Mouse (Mus musculus): ENCODE data around the gene Avp. TPM values are rescaled to one million over a fixed set of nuclear protein-coding genes. Genes with fewer than 3 reads are reported as not detected.
"Not testable (repeated sequence)": the region's sequence is repeated elsewhere in the genome, so short reads cannot be mapped to it uniquely, and the experiment has no call there.

Avp gene
- polyA plus RNA-seq, 1 experiment from 2014 or later, result not detected

GRCm38 (mm10) chr2:130583902-130584560, 1.7 kb upstream of the Avp start:
- WGBS (ENCODE audit: missing documents), result 89% methylated on average over 10 of the region's 10 CpGs
- no peaks in the 10 kb centered on the region for H3K79me2 ChIP-seq (ENCODE audit: inconsistent target)
- H3K27ac ChIP-seq, result no peak overlapping the region
- no peaks in the 10 kb centered on the region for H3K36me3 ChIP-seq (ENCODE audit: inconsistent target)
- no peak overlapping the region for H3K4me3 ChIP-seq (ENCODE audit: inconsistent target)

- no peak overlapping the region for H3K27ac ChIP-seq
- 12% methylated on average over 16 of the region's 16 CpGs for WGBS (ENCODE audit: missing documents)
- H3K4me3 ChIP-seq (ENCODE audit: inconsistent target), result no peak overlapping the region
- no peaks in the 10 kb centered on the region for H3K79me2 ChIP-seq (ENCODE audit: inconsistent target)
- no peaks in the 10 kb centered on the region for H3K36me3 ChIP-seq (ENCODE audit: inconsistent target)
Observed at GRCm38 (mm10) chr2:130581201-130581600, 1.2 kb downstream of the Avp start.

DNA sequence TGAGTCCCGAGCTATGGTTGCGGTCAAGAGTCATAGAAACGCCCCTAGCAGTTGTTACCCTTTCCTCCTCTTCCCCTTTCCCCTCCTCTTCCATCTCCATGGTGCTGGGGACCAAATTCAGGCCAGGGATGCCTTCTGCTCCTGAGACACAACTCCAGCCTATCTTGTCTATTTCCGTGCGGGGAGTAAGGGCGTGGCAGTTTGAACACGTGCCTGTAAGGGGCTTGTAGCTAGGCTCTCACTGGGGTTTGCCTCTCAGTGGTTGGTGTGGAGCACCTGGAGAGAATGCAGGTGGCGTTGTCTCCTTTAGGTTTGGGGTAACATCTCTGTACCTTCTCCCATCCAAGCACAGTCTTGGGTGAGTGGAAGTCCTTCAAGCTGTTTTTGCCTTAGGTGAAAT, 2.6 kb downstream of the Avp start:
- Histone ChIP-seq H3K4me3 (ENCODE audit: inconsistent target) (no peak overlapping the region), H3K79me2 (ENCODE audit: inconsistent target) (no peaks in the 10 kb centered on the region), H3K27ac (no peak overlapping the region), H3K36me3 (ENCODE audit: inconsistent target) (no peaks in the 10 kb centered on the region)
- 10% methylated on average over 8 of the region's 8 CpGs for WGBS (ENCODE audit: missing documents)

- no peaks in the 10 kb centered on the region for H3K36me3 ChIP-seq (ENCODE audit: inconsistent target)
- H3K27ac ChIP-seq, result no peak overlapping the region
- H3K4me3 ChIP-seq (ENCODE audit: inconsistent target), result no peak overlapping the region
- H3K79me2 ChIP-seq (ENCODE audit: inconsistent target), result no peaks in the 10 kb centered on the region
- 21% methylated on average over 11 of the region's 11 CpGs for WGBS (ENCODE audit: missing documents)
Observed at GRCm38 (mm10) chr2:130578148-130578547, 4.2 kb downstream of the Avp start.

DNA sequence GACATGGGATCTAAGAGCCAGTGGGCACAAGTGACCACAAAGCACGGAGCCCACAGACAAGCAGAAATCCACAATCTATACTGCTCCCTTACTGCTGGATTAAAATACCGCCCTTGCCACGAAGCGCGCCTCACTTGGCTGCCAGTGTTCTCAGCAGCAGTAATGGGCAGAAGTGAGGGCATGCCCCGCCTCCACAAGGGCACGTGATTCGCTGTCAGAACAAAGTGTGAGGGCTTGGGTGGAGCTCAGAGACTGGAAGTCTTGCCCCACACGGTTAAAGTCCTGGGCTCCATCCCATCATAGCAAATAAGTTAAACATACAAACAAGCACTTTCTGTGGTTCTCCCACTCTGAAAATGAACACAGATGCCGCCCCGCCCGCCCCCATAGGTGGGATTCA, 4.7 kb downstream of the Avp start:
- 8% methylated on average over 12 of the region's 12 CpGs for WGBS (ENCODE audit: missing documents)

GRCm38 (mm10) chr2:130577021-130577420, 5.3 kb downstream of the Avp start:
- no peaks in the 10 kb centered on the region for H3K36me3 ChIP-seq (ENCODE audit: inconsistent target)
- 25% methylated on average over 9 of the region's 9 CpGs for WGBS (ENCODE audit: missing documents)
- H3K4me3 ChIP-seq (ENCODE audit: inconsistent target), result no peak overlapping the region
- no peak overlapping the region for H3K27ac ChIP-seq
- no peaks in the 10 kb centered on the region for H3K79me2 ChIP-seq (ENCODE audit: inconsistent target)

More for the DNA sequence above, 4.7 kb downstream of the Avp start:
- no peak overlapping the region for H3K4me3 ChIP-seq (ENCODE audit: inconsistent target)
- no peaks in the 10 kb centered on the region for H3K79me2 ChIP-seq (ENCODE audit: inconsistent target)
- no peaks in the 10 kb centered on the region for H3K36me3 ChIP-seq (ENCODE audit: inconsistent target)
- H3K27ac ChIP-seq, result no peak overlapping the region

- not testable (repeated sequence) for H3K27ac ChIP-seq; H3K4me3 ChIP-seq (ENCODE audit: inconsistent target); H3K79me2 ChIP-seq (ENCODE audit: inconsistent target); H3K36me3 ChIP-seq (ENCODE audit: inconsistent target)
- 14% methylated on average over 28 of the region's 32 CpGs for WGBS (ENCODE audit: missing documents)
Observed at GRCm38 (mm10) chr2:130576564-130576963, 5.8 kb downstream of the Avp start.

DNA sequence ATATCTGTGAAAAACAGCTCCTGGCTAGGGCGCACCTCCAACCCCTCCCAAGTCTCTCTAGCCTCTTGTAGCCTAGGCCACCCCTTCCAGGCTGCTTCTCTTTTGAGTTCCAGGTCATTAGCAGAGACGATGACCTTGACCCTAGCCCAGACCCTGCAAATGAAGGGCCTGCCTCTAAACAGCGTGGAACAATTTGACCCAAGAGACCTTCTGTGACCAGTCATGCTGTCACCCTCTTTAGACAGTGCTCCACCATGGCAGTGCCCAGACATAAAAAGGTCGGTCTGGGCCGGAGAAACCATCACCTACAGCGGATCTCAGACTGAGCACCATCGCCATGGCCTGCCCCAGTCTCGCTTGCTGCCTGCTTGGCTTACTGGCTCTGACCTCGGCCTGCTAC, 6.5 kb downstream of the Avp start, which contains the start of gene Oxt:
Gene Oxt, plus strand, starts transcription at position 301 of the 400 bp plus-strand sequence.
- 78% methylated on average over 9 of the region's 9 CpGs for WGBS (ENCODE audit: missing documents)
- Histone ChIP-seq H3K27ac (no peak within 1 kb of the TSS), H3K36me3 (ENCODE audit: inconsistent target) (no peaks in the 10 kb centered on the region), H3K79me2 (ENCODE audit: inconsistent target) (no peaks in the 10 kb centered on the region), H3K4me3 (ENCODE audit: inconsistent target) (no peak within 1 kb of the TSS)

- Histone ChIP-seq H3K4me3 (ENCODE audit: inconsistent target) (no peak overlapping the region), H3K36me3 (ENCODE audit: inconsistent target) (no peaks in the 10 kb centered on the region), H3K27ac (no peak overlapping the region), H3K79me2 (ENCODE audit: inconsistent target) (no peaks in the 10 kb centered on the region)
- 95% methylated on average over 5 of the region's 5 CpGs for WGBS (ENCODE audit: missing documents)
Observed at GRCm38 (mm10) chr2:130574960-130575359, 7.4 kb downstream of the Avp start.

DNA sequence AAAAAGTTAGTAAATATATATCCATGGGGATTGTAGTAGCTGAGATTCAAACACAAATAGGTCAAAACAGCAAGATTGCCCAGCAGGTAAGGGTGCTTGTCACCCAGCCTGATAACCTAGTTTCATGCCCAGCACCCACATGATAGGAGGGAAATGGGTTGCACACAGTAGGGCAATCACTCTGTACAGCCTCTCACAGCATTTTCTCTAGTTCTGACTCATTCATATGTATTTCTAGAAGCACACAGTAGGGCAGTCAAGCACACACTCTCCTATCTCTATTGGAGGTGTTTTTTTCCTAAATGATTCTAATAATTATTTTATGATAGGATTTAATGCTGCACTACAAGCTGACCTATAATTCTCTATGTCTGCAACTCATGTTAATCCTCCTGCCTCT, 12.4 kb downstream of the Avp start:
- H3K4me3 ChIP-seq (ENCODE audit: inconsistent target), result no peak overlapping the region
- no peak overlapping the region for H3K27ac ChIP-seq
- peaks cover 1% of the 10 kb centered on the region; the same call in 1 of the 2 replicates for H3K79me2 ChIP-seq (ENCODE audit: inconsistent target)
- no peaks in the 10 kb centered on the region for H3K36me3 ChIP-seq (ENCODE audit: inconsistent target)

DNA sequence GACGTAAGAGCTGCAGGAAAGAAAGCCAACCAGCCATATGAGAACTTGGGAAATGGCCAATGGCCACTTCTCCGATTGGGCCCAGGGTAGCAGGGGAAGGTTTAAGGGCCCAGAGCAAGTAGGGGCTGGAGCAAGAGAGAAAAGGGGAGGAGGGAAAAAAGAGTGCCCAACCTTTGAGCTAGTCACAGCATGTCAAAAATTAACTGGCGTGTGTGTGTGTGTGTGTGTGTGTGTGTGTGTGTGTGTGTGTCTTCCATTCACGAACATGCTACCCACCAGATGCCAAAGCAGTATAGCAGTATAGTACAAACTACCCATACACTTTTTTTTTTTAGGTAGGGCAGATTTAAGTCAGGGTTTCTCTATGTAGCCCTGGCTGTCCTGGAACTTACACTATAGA, 13.4 kb downstream of the Avp start:
- H3K36me3 ChIP-seq (ENCODE audit: inconsistent target), result no peaks in the 10 kb centered on the region
- H3K79me2 ChIP-seq (ENCODE audit: inconsistent target), result peaks cover 11% of the 10 kb centered on the region
- H3K27ac ChIP-seq, result no peak overlapping the region
- WGBS (ENCODE audit: missing documents), result 79% methylated on average over 3 of the region's 4 CpGs
- no peak overlapping the region for H3K4me3 ChIP-seq (ENCODE audit: inconsistent target)

DNA sequence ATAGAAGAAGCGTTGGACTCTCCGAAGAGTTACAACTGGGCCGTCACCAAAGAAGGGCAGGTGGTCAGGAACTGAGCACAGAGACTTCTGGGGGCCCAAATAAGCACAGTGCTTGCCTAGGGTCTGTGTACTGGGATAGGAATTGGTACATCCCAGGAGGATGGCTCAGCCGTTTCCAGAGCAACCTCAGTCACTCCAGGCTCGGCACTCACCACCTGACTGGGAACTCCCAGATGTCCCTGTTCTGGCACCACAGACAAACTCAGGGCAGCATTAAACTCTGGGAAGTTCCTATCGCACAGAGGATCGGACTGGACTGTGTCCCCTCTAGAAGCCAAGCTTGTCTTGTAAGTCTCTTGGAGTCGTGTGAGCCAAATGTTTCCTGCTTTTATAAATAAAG, 17.4 kb downstream of the Avp start:
- H3K36me3 ChIP-seq (ENCODE audit: inconsistent target), result no peaks in the 10 kb centered on the region
- no peak overlapping the region for H3K4me3 ChIP-seq (ENCODE audit: inconsistent target)
- no peak overlapping the region for H3K27ac ChIP-seq
- 95% methylated on average over 8 of the region's 8 CpGs for WGBS (ENCODE audit: missing documents)
- peaks cover 13% of the 10 kb centered on the region for H3K79me2 ChIP-seq (ENCODE audit: inconsistent target)

GRCm38 (mm10) chr2:130564063-130564462, 18.3 kb downstream of the Avp start:
- H3K27ac ChIP-seq, result no peak overlapping the region
- peak overlapping the region; percentile 46 for H3K4me3 ChIP-seq (ENCODE audit: inconsistent target)
- under 1% methylated on average over 22 of the region's 23 CpGs for WGBS (ENCODE audit: missing documents)
- peaks cover 13% of the 10 kb centered on the region for H3K79me2 ChIP-seq (ENCODE audit: inconsistent target)
- no peaks in the 10 kb centered on the region for H3K36me3 ChIP-seq (ENCODE audit: inconsistent target)

GRCm38 (mm10) chr2:130563212-130564055, 18.9 kb downstream of the Avp start, which contains the start of gene Mrps26:
TSS of gene Mrps26 (plus strand) at chr2:130563742.
- H3K27ac ChIP-seq, result peak within 1 kb of the TSS; percentile 54
- no peaks in the 10 kb centered on the region for H3K36me3 ChIP-seq (ENCODE audit: inconsistent target)
- H3K79me2 ChIP-seq (ENCODE audit: inconsistent target), result peaks cover 13% of the 10 kb centered on the region
- H3K4me3 ChIP-seq (ENCODE audit: inconsistent target), result peak within 1 kb of the TSS; percentile 46
- under 1% methylated on average over 61 of the region's 61 CpGs for WGBS (ENCODE audit: missing documents)

- no peak overlapping the region for H3K27ac ChIP-seq
- no peaks in the 10 kb centered on the region for H3K79me2 ChIP-seq (ENCODE audit: inconsistent target)
- WGBS (ENCODE audit: missing documents), result 81% methylated on average over 2 of the region's 2 CpGs
- H3K4me3 ChIP-seq (ENCODE audit: inconsistent target), result no peak overlapping the region
- H3K36me3 ChIP-seq (ENCODE audit: inconsistent target), result peaks cover 44% of the 10 kb centered on the region
Observed at GRCm38 (mm10) chr2:130558015-130558414, 24.3 kb downstream of the Avp start.

Measured in macrophage (primary cell).